Mouse (Mus musculus): ENCODE data around the gene Foxp1.

DNA sequence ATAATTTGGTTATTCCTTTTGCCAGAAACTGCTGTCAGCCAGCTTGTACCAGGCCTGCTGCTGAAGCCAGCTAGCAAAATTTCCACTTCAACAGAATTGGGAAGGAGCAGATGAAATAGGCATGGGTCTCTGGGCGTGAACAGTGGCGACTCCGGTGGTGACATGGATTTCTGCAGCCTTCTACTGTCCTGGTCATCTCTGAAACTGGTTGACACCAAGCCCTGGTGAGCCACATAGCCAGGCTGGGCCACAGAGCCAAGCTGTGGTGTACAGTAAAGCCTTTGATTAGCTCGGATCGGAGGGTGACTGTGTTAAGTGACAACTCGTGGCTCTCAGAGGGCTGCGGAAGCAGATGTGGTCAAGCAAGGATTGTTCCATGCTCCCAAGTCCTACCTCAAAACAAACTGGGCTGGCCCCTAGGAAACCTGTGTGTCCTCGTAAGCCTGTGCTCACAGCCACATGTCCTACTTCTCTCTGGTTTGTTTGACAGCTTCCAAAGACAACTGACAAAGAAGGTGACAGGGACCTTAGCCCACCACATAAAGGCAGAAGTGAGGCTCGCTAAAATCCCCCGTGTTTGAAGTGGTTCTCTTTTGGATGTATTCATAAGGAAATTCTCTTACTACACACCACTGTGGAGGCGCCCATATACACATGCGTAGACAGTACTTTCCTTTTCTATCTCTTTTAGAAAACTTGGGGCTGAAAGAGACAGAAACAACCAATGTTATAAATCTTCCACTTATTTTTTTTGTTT lies 36.5 kb downstream of the Foxp1 start:
- TF ChIP-seq POLR2A (IDR thresholded peaks at IDR 0.05; ENCODE audit: borderline replicate concordance, extremely low read depth, insufficient read depth, insufficient read length, poor library complexity, severe bottlenecking) (no peak), CTCF (IDR thresholded peaks at IDR 0.05; ENCODE audit: borderline replicate concordance, extremely low read depth, insufficient read depth, insufficient read length) (peak; percentile 46)

Measured in brain, embryonic 14.5 days (tissue).